Mouse (Mus musculus) heart, adult 9 months (tissue): ENCODE measurements around the gene Zfp174.

Experiments used
- DNase-seq, 2 experiments: peaks; one replicate each; pipeline ENCODE4 v3.0.0; 2022; ENCODE audit warnings: low spot score in 2 of 2

Gene Zfp174

GRCm38 (mm10) chr16:3884201-3885064, 37.4 kb downstream of the Zfp174 start, which contains the start of the genes Zfp597 and Gm20695:
TSS of gene Zfp597 (minus strand) at chr16:3884561.
TSS of gene Gm20695 (plus strand) at chr16:3884648.
- peak; percentile 93 to 94 for DNase-seq

- DNase-seq, result peak in 1 of 2 experiments; percentile 24
Measured at GRCm38 (mm10) chr16:3885065-3885670, 38.1 kb downstream of the Zfp174 start.

GRCm38 (mm10) chr16:3891621-3892295, 44.7 kb downstream of the Zfp174 start:
- DNase-seq, result no peak

- DNase-seq, result no peak
Measured at GRCm38 (mm10) chr16:3893739-3894138, 46.7 kb downstream of the Zfp174 start.

- peak; percentile 61 to 82 for DNase-seq
Measured at GRCm38 (mm10) chr16:3895173-3895792, 48.2 kb downstream of the Zfp174 start.

GRCm38 (mm10) chr16:3896046-3896445, 49.0 kb downstream of the Zfp174 start:
- DNase-seq, result no peak

- DNase-seq, result no peak
Measured at GRCm38 (mm10) chr16:3896553-3896952, 49.5 kb downstream of the Zfp174 start.

- no peak for DNase-seq
Measured at GRCm38 (mm10) chr16:3907471-3907870, 60.4 kb downstream of the Zfp174 start.
